Mouse (Mus musculus) small intestine, adult 2 months (tissue): ENCODE results near the gene Asap3.

Experiments used
- CTCF ChIP-seq: fragments of 200-500 bp; IDR thresholded peaks from 2 replicates; pipeline ENCODE4 v1.5.1; 2012; ENCODE audit warnings: low read depth, mild to moderate bottlenecking, control low read depth, inconsistent platforms, low read length, moderate library complexity, mixed read lengths; ENCODE audit not compliant: insufficient replicate concordance, insufficient read length; ENCODE audit errors: extremely low read depth
- POLR2A ChIP-seq: fragments of 200-500 bp; IDR thresholded peaks from 2 replicates; pipeline ENCODE4 v1.6.1; 2012; ENCODE audit warnings: low read depth, mild to moderate bottlenecking, control low read depth, inconsistent platforms, low read length, moderate library complexity

DNA sequence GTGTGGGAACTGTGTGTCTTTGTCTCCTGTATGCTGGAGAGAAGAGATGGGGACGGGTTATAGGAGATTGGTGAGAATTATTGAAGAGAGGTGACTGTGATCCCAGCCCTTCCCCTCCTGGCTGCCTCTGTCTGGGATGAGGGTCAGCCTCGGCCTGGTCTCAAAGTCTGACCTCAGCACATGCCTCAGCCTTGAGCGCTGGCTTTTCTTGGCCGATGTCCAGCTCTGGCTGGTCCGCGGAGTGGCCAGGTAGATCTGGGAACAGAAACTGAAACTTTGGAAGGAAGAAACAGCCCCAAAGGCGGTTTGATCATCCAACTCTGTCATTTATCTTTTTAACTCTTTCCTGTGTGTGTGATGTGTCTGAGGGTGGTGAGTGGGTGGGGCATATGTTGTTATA, 7.5 kb downstream of the Asap3 start:
- TF ChIP-seq POLR2A (no peak), CTCF (no peak)
